Comparison of ENCODE assay signal across 15 mouse cellular contexts in the genomic region with DNA sequence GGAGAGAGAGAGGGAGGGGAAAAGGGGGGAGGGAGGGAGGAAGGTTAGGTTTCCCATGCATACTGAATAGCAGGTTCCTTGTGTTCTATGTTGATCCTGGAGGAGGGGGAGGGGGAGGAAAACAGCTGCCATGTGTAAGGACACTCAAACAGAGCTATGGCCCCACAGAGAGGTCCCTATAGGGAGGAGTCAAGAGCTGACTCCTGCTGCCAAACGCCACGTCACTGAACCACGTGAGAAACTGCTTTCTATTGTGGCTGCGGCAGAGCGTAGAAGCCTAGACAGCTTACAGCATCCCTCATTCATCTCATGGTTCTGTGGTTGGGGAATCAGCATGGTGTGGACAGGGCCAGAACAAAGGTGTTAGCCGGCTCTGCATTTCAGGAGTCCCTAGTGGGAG. TPM values are rescaled to one million over a fixed set of nuclear protein-coding genes. Genes with fewer than 3 reads are reported as not detected.
DNase-seq lines count a peak whose midpoint lies in the region; ATAC-seq lines count a peak whose summit lies in the region.
"Had no signal": no experiment of that assay in that cellular context is flagged by ENCODE, and none has a peak within 500 bp of the region (broad histone marks: within the 10 kb centered on the region; RNA-seq: fewer than 3 reads in every experiment).

No protein-coding gene starts in this region.

- no peak overlapping the region for H3K4me2 ChIP-seq in embryonic facial prominence, embryonic 11.5 days (ENCODE audit: low read depth, low read length)
- H3K4me2 ChIP-seq in hindbrain, embryonic 15.5 days: no peak overlapping the region
- 0 out of 2 replicates have a peak overlapping the region, but pooled peaks have one; percentile 18 for H3K4me2 ChIP-seq in neural tube, embryonic 12.5 days (replicated peaks)

- H3K9me3 ChIP-seq in embryonic facial prominence, embryonic 11.5 days (replicated peaks; ENCODE audit: control insufficient read depth, low read length): no peaks in the 10 kb centered on the region
- H3K9me3 ChIP-seq in hindbrain, embryonic 15.5 days: no peaks in the 10 kb centered on the region
- H3K9me3 ChIP-seq in neural tube, embryonic 12.5 days: no peaks in the 10 kb centered on the region

- peak; percentile 66; the same call in 1 of the 2 replicates for ATAC-seq in embryonic facial prominence, embryonic 11.5 days (replicated peaks; ENCODE audit: insufficient number of reproducible peaks, low FRiP score, low TSS enrichment, low read depth)
- peak; percentile 73 for ATAC-seq in hindbrain, embryonic 15.5 days (ENCODE audit: low FRiP score, low read depth)
- ATAC-seq in neural tube, embryonic 12.5 days (ENCODE audit: low FRiP score, low read depth): peak; percentile 89

- 39% methylated on average over 6 of the region's 6 CpGs for WGBS in embryonic facial prominence, embryonic 11.5 days
- 13% methylated on average over 6 of the region's 6 CpGs for WGBS in hindbrain, embryonic 15.5 days
- 16% methylated on average over 6 of the region's 6 CpGs for WGBS in neural tube, embryonic 12.5 days

- no peak overlapping the region for H3K4me3 ChIP-seq in embryonic facial prominence, embryonic 11.5 days (ENCODE audit: low read depth, low read length)
- no peak overlapping the region for H3K4me3 ChIP-seq in hindbrain, embryonic 15.5 days
- H3K4me3 ChIP-seq in neural tube, embryonic 12.5 days: no peak overlapping the region

- DNase-seq in kidney, postnatal 4 days: peak; percentile 57 to 58
- no peak for DNase-seq in kidney, postnatal 36 days
- peak; percentile 35 for DNase-seq in embryonic facial prominence, embryonic 11.5 days (ENCODE audit: low spot score)
- DNase-seq in urinary bladder, postnatal 36 days (ENCODE audit: low spot score in 2 of 2): no peak
- DNase-seq in adrenal gland, postnatal 14 days: no peak
- no peak for DNase-seq in testis, postnatal 14 days (ENCODE audit: low spot score)
- DNase-seq: cerebellum, adult 8-10 months; heart, postnatal 14 days; right cerebral cortex, postnatal 4 days; thymus, adult 2 months had no signal

- no peaks in the 10 kb centered on the region for H3K27me3 ChIP-seq in embryonic facial prominence, embryonic 11.5 days (ENCODE audit: control insufficient read depth, insufficient read depth, low read length)
- H3K27me3 ChIP-seq in hindbrain, embryonic 15.5 days: no peaks in the 10 kb centered on the region
- no peaks in the 10 kb centered on the region for H3K27me3 ChIP-seq in neural tube, embryonic 12.5 days (replicated peaks)

- H3K27ac ChIP-seq in embryonic facial prominence, embryonic 11.5 days (replicated peaks; ENCODE audit: low read depth, low read length): no peak overlapping the region
- H3K27ac ChIP-seq in hindbrain, embryonic 15.5 days (replicated peaks): peak overlapping the region; percentile 69
- H3K27ac ChIP-seq in neural tube, embryonic 12.5 days: peak overlapping the region; percentile 42

- H3K9ac ChIP-seq in embryonic facial prominence, embryonic 11.5 days (replicated peaks; ENCODE audit: low read length): no peak overlapping the region
- H3K9ac ChIP-seq in hindbrain, embryonic 15.5 days: no peak overlapping the region
- H3K9ac ChIP-seq in neural tube, embryonic 12.5 days: no peak overlapping the region

- H3K4me1 ChIP-seq in embryonic facial prominence, embryonic 11.5 days (ENCODE audit: control insufficient read depth, insufficient read depth, low read length): no peaks in the 10 kb centered on the region
- H3K4me1 ChIP-seq in hindbrain, embryonic 15.5 days (replicated peaks): peaks cover 24% of the 10 kb centered on the region
- peaks cover 24% of the 10 kb centered on the region for H3K4me1 ChIP-seq in neural tube, embryonic 12.5 days

- no peaks in the 10 kb centered on the region for H3K36me3 ChIP-seq in embryonic facial prominence, embryonic 11.5 days (replicated peaks; ENCODE audit: control insufficient read depth, insufficient read depth, low read depth, low read length)
- H3K36me3 ChIP-seq in hindbrain, embryonic 15.5 days: no peaks in the 10 kb centered on the region
- H3K36me3 ChIP-seq in neural tube, embryonic 12.5 days: no peaks in the 10 kb centered on the region

RNA-seq across cellular contexts. Expression of gene Tcl1b2, which starts 52.3 kb away (rescaled TPM):
- polyA plus RNA-seq in embryonic facial prominence, embryonic 11.5 days (2014; fragmentation: Nextera tagmentation; extraction: Ambion mirVana): not detected in 2 replicates
- polyA plus RNA-seq in hindbrain, embryonic 15.5 days (2015; fragmentation: Nextera tagmentation; extraction: Ambion mirVana): not detected in 2 replicates
- polyA plus RNA-seq in neural tube, embryonic 12.5 days (2016; fragmentation: Nextera tagmentation; extraction: Ambion mirVana): not detected in 2 replicates
- total RNA-seq in adrenal gland, postnatal 14 days (2021): not detected in 2 replicates
- total RNA-seq: CH12.LX; heart, postnatal 14 days; left cerebral cortex, postnatal 10 days; megakaryocyte-erythroid progenitor cell, adult 5-6 weeks had no signal
- polyA plus RNA-seq: thymus, adult 2 months had no signal

Comparison
In these comparisons a context has a peak if more than half of its experiments do, and no peak if none do; other contexts are left out.
1. DNase-seq: peak in kidney, postnatal 4 days (2 of 2) and embryonic facial prominence, embryonic 11.5 days (single experiment); none in kidney, postnatal 36 days (0 of 2), urinary bladder, postnatal 36 days (0 of 2), adrenal gland, postnatal 14 days (single experiment) and testis, postnatal 14 days (single experiment).
2. Peak in every context shown above with its lines, with median percentiles within 50 percentile points of each other: ATAC-seq.